Mouse (Mus musculus): Measurements from ENCODE around the gene Akap6. TPM values are rescaled to one million over a fixed set of nuclear protein-coding genes. Genes with fewer than 3 reads are reported as not detected.

The Akap6 gene
- polyA plus RNA-seq, 1 experiment = 0.59 TPM

DNA sequence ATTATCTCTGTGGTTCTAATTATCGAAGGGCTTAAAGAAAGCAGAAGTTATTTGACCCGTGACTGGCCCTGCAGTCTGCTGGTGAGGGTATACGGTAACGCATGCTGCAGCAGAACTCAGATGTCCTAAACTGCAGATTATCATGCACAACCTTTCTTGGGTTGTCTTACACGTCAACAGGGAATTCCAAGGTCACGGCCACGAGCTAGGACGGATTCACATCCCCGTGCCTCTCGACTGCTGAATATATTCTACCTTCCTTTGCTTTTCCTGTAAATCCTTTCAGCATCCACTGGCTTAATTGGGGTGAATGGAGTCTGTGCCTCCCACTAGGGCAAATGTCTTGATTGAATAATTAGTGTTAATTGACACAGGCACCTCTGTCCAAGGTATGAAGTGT lies 134.9 kb downstream of the Akap6 start:
- no peak overlapping the region for H3K27ac ChIP-seq (ENCODE audit: control insufficient read depth, insufficient read depth, low read depth, low read length)
- TF ChIP-seq POLR2A (IDR thresholded peaks at IDR 0.05; ENCODE audit: control insufficient read depth, low read depth, low read length) (no peak), CTCF (IDR thresholded peaks at IDR 0.05; ENCODE audit: control insufficient read depth, insufficient read depth, insufficient replicate concordance, low read depth, low read length) (no peak)
- H3K4me1 ChIP-seq (ENCODE audit: control insufficient read depth, insufficient read depth, low read length) = no peaks in the 10 kb centered on the region
- no peak overlapping the region for H3K4me3 ChIP-seq (ENCODE audit: control insufficient read depth, low read depth, low read length)
- H3K27me3 ChIP-seq (ENCODE audit: control insufficient read depth, insufficient read depth, low read length) = no peaks in the 10 kb centered on the region
- H3K36me3 ChIP-seq (ENCODE audit: control insufficient read depth, insufficient read depth, low read length) = no peaks in the 10 kb centered on the region

DNA sequence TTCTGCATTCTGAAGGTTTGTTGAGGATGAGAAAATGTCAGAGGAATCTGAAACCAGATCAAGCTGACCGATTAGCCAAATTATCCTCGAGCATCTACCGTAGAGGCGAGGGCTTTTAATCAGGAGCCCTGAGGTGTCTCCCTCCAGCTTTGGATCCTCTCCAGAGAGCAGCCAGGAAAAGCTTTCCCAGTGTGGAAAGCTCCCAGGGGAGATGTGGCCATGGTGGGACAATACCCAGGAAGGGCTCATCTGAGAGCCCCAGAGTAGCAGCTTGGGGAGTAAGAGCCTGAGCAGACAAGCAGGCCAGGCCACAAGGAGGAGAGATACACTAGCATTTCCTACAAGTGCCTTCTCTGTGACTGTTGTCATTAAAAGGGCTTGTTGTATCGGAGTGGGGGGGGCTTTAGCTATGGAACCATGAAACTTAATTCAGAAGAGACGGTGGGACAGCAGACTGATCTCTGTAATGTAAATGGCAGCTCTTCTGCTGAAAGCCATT lies 135.6 kb downstream of the Akap6 start:
- H3K4me3 ChIP-seq (ENCODE audit: control insufficient read depth, low read depth, low read length) = no peak overlapping the region
- TF ChIP-seq CTCF (IDR thresholded peaks at IDR 0.05; ENCODE audit: control insufficient read depth, insufficient read depth, insufficient replicate concordance, low read depth, low read length) (no peak), POLR2A (IDR thresholded peaks at IDR 0.05; ENCODE audit: control insufficient read depth, low read depth, low read length) (no peak)
- no peaks in the 10 kb centered on the region for H3K36me3 ChIP-seq (ENCODE audit: control insufficient read depth, insufficient read depth, low read length)
- no peaks in the 10 kb centered on the region for H3K4me1 ChIP-seq (ENCODE audit: control insufficient read depth, insufficient read depth, low read length)
- H3K27me3 ChIP-seq (ENCODE audit: control insufficient read depth, insufficient read depth, low read length) = no peaks in the 10 kb centered on the region
- no peak overlapping the region for H3K27ac ChIP-seq (ENCODE audit: control insufficient read depth, insufficient read depth, low read depth, low read length)

DNA sequence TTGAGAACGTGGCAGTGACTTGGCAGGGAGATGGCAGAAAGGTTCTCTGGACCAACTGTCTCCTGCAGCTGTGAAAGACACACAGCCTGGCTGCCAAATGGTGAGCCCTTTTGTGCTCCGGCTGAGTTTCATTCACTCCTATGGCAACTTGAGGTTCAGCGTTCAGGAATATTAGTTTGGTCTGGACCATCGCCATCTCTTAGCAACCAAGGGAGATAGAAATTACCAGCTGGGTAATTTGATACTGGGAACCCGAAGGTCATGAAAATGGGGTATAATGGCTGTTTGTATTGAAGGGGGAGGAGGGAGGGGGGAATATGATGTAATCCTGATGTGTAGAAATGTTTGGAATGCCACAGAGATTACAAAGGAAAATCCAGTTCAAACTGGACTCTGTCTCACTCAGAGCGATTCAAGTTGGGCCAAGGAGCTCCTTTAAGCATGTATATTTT lies 136.1 kb downstream of the Akap6 start:
- H3K4me1 ChIP-seq (ENCODE audit: control insufficient read depth, insufficient read depth, low read length) = no peaks in the 10 kb centered on the region
- H3K4me3 ChIP-seq (ENCODE audit: control insufficient read depth, low read depth, low read length) = no peak overlapping the region

DNA sequence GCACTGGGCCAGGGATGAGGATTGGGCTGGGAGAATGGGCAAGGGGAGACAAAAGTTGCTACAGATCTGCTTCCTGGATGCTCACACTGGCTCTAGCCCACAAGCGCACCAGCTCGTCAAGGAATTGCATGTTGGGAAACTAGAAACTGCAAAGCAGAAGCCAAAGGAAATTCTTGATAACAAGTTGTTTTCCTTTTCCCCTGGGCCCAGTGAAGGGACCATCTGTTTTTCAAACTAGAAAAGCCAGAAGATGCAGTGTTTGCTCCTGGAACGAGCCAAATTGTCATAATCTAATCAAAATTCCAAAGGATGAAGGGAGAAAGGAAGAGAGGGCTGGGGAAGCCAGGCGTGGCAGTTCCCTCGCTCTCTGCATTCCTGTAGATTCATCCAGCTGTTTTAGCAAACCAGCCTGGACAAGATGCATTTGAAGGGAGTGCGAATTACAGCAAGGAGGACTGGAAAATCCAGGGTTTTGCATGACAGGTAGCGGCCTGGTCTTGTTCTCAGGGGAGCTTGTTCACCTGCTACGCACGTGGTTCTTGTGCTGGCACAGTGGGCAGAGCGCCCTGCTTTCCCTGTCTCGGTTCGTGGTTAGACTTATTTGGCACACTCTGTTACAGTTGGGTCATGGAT lies 136.8 kb downstream of the Akap6 start:
- no peak overlapping the region for H3K27ac ChIP-seq (ENCODE audit: control insufficient read depth, insufficient read depth, low read depth, low read length)
- H3K4me1 ChIP-seq (ENCODE audit: control insufficient read depth, insufficient read depth, low read length) = no peaks in the 10 kb centered on the region
- TF ChIP-seq CTCF (IDR thresholded peaks at IDR 0.05; ENCODE audit: control insufficient read depth, insufficient read depth, insufficient replicate concordance, low read depth, low read length) = no peak
- no peak for TF ChIP-seq POLR2A (IDR thresholded peaks at IDR 0.05; ENCODE audit: control insufficient read depth, low read depth, low read length)
- H3K27me3 ChIP-seq (ENCODE audit: control insufficient read depth, insufficient read depth, low read length) = no peaks in the 10 kb centered on the region
- no peaks in the 10 kb centered on the region for H3K36me3 ChIP-seq (ENCODE audit: control insufficient read depth, insufficient read depth, low read length)
- no peak overlapping the region for H3K4me3 ChIP-seq (ENCODE audit: control insufficient read depth, low read depth, low read length)

More for the DNA sequence above, 136.1 kb downstream of the Akap6 start:
- no peaks in the 10 kb centered on the region for H3K36me3 ChIP-seq (ENCODE audit: control insufficient read depth, insufficient read depth, low read length)
- no peaks in the 10 kb centered on the region for H3K27me3 ChIP-seq (ENCODE audit: control insufficient read depth, insufficient read depth, low read length)
- H3K27ac ChIP-seq (ENCODE audit: control insufficient read depth, insufficient read depth, low read depth, low read length) = no peak overlapping the region
- TF ChIP-seq CTCF (IDR thresholded peaks at IDR 0.05; ENCODE audit: control insufficient read depth, insufficient read depth, insufficient replicate concordance, low read depth, low read length) (no peak), POLR2A (IDR thresholded peaks at IDR 0.05; ENCODE audit: control insufficient read depth, low read depth, low read length) (no peak)

DNA sequence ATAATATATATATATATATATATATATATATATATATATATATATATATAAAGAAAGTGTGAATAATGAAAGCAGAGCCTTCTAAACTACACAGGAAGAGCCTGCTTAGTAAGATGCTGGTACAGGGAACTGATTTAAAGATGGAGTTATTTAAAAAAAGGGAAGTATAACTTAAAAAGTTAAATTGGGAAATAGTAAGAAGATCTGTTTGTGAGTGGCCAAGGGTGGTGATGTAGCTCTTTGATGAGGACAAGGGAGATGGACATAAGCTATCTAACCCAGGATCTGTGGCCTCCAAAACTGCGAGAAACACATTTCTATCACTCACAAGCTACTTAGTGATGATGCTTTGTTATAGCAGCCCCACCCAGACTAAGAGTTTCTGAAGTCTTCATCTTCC lies 146.8 kb downstream of the Akap6 start:
- Histone ChIP-seq H3K4me3 (ENCODE audit: control insufficient read depth, low read depth, low read length) (no peak overlapping the region), H3K27me3 (ENCODE audit: control insufficient read depth, insufficient read depth, low read length) (no peaks in the 10 kb centered on the region), H3K4me1 (ENCODE audit: control insufficient read depth, insufficient read depth, low read length) (peaks cover 4% of the 10 kb centered on the region), H3K36me3 (ENCODE audit: control insufficient read depth, insufficient read depth, low read length) (no peaks in the 10 kb centered on the region), H3K27ac (ENCODE audit: control insufficient read depth, insufficient read depth, low read depth, low read length) (no peak overlapping the region)
- no peak for TF ChIP-seq POLR2A (IDR thresholded peaks at IDR 0.05; ENCODE audit: control insufficient read depth, low read depth, low read length)
- TF ChIP-seq CTCF (IDR thresholded peaks at IDR 0.05; ENCODE audit: control insufficient read depth, insufficient read depth, insufficient replicate concordance, low read depth, low read length) = no peak

GRCm38 (mm10) chr12:52847020-52847419 lies 147.8 kb downstream of the Akap6 start:
- H3K4me1 ChIP-seq (ENCODE audit: control insufficient read depth, insufficient read depth, low read length) = peaks cover 4% of the 10 kb centered on the region
- H3K27ac ChIP-seq (ENCODE audit: control insufficient read depth, insufficient read depth, low read depth, low read length) = no peak overlapping the region
- no peak for TF ChIP-seq CTCF (IDR thresholded peaks at IDR 0.05; ENCODE audit: control insufficient read depth, insufficient read depth, insufficient replicate concordance, low read depth, low read length)
- TF ChIP-seq POLR2A (IDR thresholded peaks at IDR 0.05; ENCODE audit: control insufficient read depth, low read depth, low read length) = no peak
- H3K36me3 ChIP-seq (ENCODE audit: control insufficient read depth, insufficient read depth, low read length) = no peaks in the 10 kb centered on the region
- no peak overlapping the region for H3K4me3 ChIP-seq (ENCODE audit: control insufficient read depth, low read depth, low read length)
- no peaks in the 10 kb centered on the region for H3K27me3 ChIP-seq (ENCODE audit: control insufficient read depth, insufficient read depth, low read length)

GRCm38 (mm10) chr12:52847830-52848518 lies 148.8 kb downstream of the Akap6 start:
- Histone ChIP-seq H3K27me3 (ENCODE audit: control insufficient read depth, insufficient read depth, low read length) (no peaks in the 10 kb centered on the region), H3K4me3 (ENCODE audit: control insufficient read depth, low read depth, low read length) (no peak overlapping the region), H3K4me1 (ENCODE audit: control insufficient read depth, insufficient read depth, low read length) (peaks cover 4% of the 10 kb centered on the region), H3K27ac (ENCODE audit: control insufficient read depth, insufficient read depth, low read depth, low read length) (no peak overlapping the region), H3K36me3 (ENCODE audit: control insufficient read depth, insufficient read depth, low read length) (no peaks in the 10 kb centered on the region)
- TF ChIP-seq POLR2A (IDR thresholded peaks at IDR 0.05; ENCODE audit: control insufficient read depth, low read depth, low read length) (no peak), CTCF (IDR thresholded peaks at IDR 0.05; ENCODE audit: control insufficient read depth, insufficient read depth, insufficient replicate concordance, low read depth, low read length) (no peak)

Measured in testis, adult 2 months (tissue).